Mouse (Mus musculus) hematopoietic stem cell, adult 5-6 weeks (primary cell): ENCODE measurements around the gene Upk3b. TPM values are rescaled to one million over a fixed set of nuclear protein-coding genes. Genes with fewer than 3 reads are reported as not detected.
A peak's percentile ranks its signal among the peaks of the same experiment; 100 is the strongest.
"Not testable (repeated sequence)": the region's sequence is repeated elsewhere in the genome, so short reads cannot be mapped to it uniquely, and the experiment has no call there.

Experiments used
- ATAC-seq, 2 experiments: fragments of 125-278 bp in 1 of 2; replicated peaks in 1 of 2; 2 replicates each; pipeline ENCODE4 v1.8.0; 2016 to 2017; ENCODE audit warnings: inconsistent platforms in 2 of 2, mild to moderate bottlenecking in 2 of 2, moderate number of reproducible peaks in 2 of 2, low read depth in 1 of 2, moderate TSS enrichment in 1 of 2; ENCODE audit not compliant: low FRiP score in 2 of 2, poor library complexity in 2 of 2, severe bottlenecking in 2 of 2, insufficient read depth in 1 of 2, low TSS enrichment in 1 of 2
- total RNA-seq: library from RNA; stranded (forward); fragments of 172-1452, 232-1000 nt; gene quantifications from 2 replicates; pipeline ENCODE4 v1.2.3, GENCODE M21; 2017

Gene Upk3b
- total RNA-seq, 1 experiment from 2014 or later, result not detected

- ATAC-seq, result no peak
These were observed 12.6 kb upstream of the Upk3b start for GRCm38 (mm10) chr5:136025712-136026111.

DNA sequence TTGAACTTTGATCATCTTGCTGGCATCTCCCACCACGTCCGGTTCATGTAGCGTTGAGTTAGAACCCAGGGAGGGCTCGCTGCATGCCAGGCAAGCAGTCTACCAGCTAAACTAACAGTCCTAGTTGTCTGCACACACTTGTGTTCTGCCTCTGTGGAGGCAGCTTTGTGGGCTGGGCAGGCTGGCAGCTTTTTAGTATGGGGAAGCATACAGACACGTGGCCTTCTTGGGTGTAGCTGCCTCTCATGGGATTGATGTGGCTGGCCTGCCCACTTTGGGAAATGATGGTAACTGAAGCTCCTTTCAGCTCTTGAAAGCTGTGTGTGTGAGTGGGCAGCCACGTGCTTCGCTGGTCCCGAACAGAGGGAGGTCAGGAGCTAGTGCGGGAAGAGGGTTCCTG is 11.4 kb upstream of the Upk3b start:
- ATAC-seq, result no peak

DNA sequence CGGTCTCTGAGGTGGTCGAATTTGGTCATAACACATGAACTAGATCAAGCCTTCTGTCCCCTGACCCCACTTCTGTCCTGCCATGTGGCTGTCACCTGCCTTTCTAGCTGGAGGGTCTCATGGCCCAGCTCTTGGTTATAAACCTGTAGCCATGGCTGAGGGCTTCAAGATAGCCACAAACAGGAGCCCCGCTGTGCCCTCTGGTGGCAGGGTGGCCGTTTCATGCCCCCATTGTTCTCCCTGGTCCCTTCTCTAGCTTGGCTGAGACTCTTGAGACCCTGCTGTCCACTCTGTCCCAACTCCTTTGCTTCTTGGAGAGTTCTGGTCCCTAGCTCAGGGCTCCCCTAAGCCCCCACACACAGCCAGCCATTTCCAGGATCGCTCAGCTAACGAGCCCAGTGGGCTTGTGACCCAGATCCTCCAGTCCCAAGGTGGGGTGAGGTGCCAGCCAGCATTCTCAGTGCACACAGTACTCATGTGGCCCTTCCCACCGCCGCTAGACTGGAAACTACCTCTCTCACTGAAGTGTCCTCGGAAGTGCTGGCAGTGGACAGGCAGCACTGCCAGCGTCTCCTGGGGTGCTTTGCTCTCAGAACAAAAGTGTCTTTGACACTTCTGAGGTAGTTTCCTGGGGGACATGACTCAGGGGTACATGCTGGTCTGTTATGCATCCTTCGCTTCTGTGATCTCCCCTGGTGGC is 10.5 kb upstream of the Upk3b start:
- no peak for ATAC-seq

DNA sequence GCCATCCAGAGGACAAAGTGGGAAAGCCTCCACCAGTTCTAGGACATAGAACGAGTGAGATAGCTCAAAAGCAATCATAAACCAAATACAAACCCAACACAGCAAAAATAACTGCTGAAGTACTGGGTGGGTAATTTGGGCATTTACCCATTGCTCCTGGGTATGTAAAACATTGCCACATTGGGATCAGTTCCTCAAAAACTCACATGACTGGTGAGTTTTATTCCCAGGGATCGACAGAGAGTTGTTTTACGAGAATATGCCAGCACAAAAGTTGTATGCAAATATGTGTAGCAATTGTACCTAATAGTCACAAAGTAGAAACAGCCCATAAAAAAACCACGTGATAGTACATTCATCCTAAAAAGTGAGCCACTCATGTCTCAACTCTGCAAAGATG is 3.4 kb upstream of the Upk3b start:
- ATAC-seq, result no peak

- ATAC-seq, result no peak
These were observed 3.0 kb upstream of the Upk3b start for GRCm38 (mm10) chr5:136035285-136035684.

DNA sequence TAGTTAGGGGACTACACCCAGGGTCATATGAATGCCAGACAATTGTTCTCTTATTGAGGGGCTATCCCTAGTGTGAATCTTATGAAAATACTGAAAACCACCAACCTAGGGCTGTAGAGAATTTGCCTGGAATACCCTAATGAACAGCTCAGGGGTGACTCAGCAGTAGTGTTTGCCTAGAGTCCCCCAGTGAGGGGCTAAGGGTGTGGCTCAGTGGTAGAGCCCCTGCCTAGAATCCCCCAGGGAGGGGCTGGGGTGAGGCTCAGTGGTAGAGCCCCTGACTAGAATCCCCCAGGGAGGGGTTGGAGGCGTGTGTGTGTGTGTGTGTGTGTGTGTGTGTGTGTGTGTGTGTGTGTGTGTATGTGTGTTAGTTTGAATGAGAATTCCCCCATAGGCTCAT is 1.6 kb upstream of the Upk3b start:
- no peak for ATAC-seq

DNA sequence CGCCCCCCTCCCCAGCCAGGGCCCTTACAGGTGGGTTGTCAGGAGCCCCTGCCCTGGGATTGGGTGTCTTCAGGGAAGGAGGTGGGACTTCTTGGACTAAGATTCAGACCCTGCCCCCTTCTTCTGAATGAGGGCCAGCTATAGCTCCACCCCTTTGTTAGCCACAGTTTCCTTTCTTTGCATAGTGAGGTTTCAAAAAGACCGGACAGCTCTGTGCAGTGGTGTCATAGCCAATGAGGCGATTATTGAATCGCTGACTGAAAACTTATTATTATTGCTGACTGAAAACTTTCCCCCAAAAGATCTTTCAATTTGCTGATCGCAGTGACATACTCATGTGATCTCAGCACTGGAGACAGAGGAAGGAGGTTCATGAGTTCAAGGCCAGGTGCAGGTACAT is 1.9 kb downstream of the Upk3b start:
- peak; percentile 72 to 81 for ATAC-seq

- ATAC-seq, result no peak
These were observed 3.0 kb downstream of the Upk3b start for GRCm38 (mm10) chr5:136041260-136041659.

- ATAC-seq, result no peak
These were observed 3.4 kb downstream of the Upk3b start for GRCm38 (mm10) chr5:136041666-136042065.

- ATAC-seq, result no peak
These were observed 6.6 kb downstream of the Upk3b start for GRCm38 (mm10) chr5:136044865-136045264.

- ATAC-seq, result 0 out of 4 replicates have a peak, but pooled peaks of 1 of the 2 experiments have one; percentile 43
These were observed 7.1 kb downstream of the Upk3b start for GRCm38 (mm10) chr5:136045408-136045807.

DNA sequence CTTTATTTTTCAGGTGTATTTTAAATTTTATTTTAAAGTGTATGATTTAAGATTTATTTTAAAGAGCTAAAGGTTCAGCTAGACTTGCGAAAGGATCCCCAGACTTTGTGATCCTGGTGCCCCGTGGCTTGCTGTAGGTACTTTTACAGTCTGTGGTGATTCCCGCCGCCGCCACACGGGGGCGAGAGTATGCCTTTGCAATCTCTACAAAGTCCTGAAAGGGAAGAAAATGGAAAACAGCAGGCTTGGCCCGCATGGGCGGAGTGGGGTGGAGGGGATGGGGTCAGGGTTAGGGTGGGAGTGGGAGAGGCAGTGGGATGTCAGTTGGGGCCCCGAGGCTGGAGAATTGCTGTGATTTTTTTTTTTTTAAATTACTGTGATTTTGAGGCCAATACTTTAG is 7.7 kb downstream of the Upk3b start:
- peak; percentile 63 to 68; a peak in 3 of 4 replicates for ATAC-seq

GRCm38 (mm10) chr5:136048541-136048940 is 10.2 kb downstream of the Upk3b start:
- ATAC-seq, result not testable (repeated sequence)

GRCm38 (mm10) chr5:136049926-136050325 is 11.6 kb downstream of the Upk3b start:
- ATAC-seq, result no peak

- no peak for ATAC-seq
These were observed 13.2 kb downstream of the Upk3b start for GRCm38 (mm10) chr5:136051231-136052085.

DNA sequence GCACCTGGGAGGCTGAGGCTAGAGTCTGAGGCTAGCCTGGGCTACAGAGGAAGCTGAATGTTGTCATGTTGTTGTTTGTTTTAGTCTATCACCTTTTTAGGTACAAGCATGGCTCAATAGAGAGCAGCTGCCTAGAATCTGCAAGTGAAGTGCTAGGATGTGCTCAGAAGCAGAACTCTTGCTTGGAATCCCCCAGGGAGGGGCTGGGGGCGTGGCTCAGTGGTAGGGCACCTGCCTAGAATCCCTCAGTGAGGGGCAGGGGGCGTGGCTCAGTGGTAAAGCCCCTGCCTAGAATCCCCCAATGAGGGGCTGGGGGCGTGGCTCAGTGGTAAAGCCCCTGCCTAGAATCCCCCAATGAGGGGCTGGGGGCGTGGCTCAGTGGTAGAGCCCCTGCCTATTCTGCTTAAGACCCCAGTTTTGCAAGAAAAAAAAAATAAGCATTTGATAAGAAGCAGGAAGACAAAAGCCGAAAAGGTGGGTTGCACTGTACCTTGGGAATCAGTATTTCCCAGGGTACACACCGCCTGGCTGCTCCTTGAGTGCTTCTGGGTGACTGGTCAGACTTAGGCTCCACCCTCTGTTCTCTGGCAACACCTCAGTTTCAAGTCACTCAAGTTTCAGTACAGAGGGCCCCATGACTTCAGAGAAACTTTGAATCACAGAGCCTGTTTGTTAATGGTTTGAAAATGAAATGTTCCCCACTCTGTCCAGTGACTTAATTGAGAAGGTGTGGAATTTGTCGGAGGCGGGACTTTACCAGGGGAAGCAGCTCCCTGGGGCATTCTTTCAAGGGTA is 14.8 kb downstream of the Upk3b start:
- ATAC-seq, result no peak

DNA sequence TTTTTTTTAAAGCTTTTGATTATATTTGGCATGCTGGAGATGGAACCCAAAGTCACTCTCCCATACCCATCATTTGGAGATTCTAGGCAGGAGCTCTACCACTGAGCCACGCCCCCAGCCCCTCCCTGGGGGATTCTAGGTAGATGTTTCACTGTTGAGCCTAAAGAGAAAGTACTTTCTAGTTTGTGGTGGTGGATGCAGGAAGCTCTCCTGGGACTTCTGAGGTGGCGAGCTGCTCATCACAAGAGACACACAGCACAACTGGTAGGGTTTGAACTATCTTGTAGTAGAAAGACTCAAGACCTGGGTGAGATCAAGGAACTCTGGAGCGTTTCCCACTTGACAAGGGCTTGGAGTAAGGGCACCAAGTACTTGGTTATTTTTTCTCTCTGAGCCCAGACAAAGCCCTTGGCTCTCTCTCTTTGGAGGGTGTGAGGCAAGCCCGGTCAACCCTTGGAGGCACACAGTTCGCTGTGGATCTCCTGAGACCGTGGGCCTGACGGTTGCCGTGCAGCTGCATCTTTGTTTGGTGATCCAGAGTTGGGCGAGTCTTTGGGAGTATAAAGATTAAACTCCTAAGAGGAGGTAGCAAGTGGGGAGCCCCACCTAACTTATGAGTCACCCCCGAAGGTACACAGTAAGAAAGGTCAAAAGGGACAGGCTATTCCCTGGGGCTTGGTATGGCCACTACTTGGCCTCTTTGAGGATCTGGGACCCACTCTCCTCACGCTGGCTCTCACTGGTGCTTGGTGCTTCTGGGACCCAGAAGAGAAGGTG is 16.2 kb downstream of the Upk3b start, which contains the start of gene Upk3bl:
Upk3bl (plus strand) TSS at position 192 of the 777 bp plus-strand sequence.
- no peak for ATAC-seq
